In genomic region chr7:27389213-27389612, GRCm38 (mm10) we compare ENCODE assay signal across 28 mouse cellular contexts. TPM values are rescaled to one million over a fixed set of nuclear protein-coding genes. Genes with fewer than 3 reads are reported as not detected.
"Had no signal": no experiment of that assay in that cellular context is flagged by ENCODE, and none has a peak within 500 bp of the region (broad histone marks: within the 10 kb centered on the region; RNA-seq: fewer than 3 reads in every experiment).

No protein-coding gene starts in this region.

- H3K27ac ChIP-seq: kidney, embryonic 15.5 days; limb, embryonic 10.5 days; limb, embryonic 13.5 days; liver, embryonic 12.5 days; liver, embryonic 15.5 days; lung, embryonic 15.5 days; macrophage; midbrain, embryonic 13.5 days; stomach, postnatal 0 days had no signal

- H3K36me3 ChIP-seq: kidney, embryonic 15.5 days; limb, embryonic 10.5 days; limb, embryonic 13.5 days; liver, embryonic 12.5 days; liver, embryonic 15.5 days; lung, embryonic 15.5 days; midbrain, embryonic 13.5 days had no signal

- H3K4me1 ChIP-seq: limb, embryonic 10.5 days; lung, embryonic 15.5 days had no signal

- H3K4me3 ChIP-seq: kidney, embryonic 15.5 days; limb, embryonic 10.5 days; limb, embryonic 13.5 days; liver, embryonic 12.5 days; liver, embryonic 15.5 days; lung, embryonic 15.5 days; midbrain, embryonic 13.5 days had no signal

- H3K9me3 ChIP-seq: kidney, embryonic 15.5 days; limb, embryonic 10.5 days; limb, embryonic 13.5 days; liver, embryonic 12.5 days; liver, embryonic 15.5 days; lung, embryonic 15.5 days; midbrain, embryonic 13.5 days had no signal

- H3K4me2 ChIP-seq: kidney, embryonic 15.5 days; limb, embryonic 13.5 days; liver, embryonic 12.5 days; liver, embryonic 15.5 days; lung, embryonic 15.5 days; midbrain, embryonic 13.5 days had no signal

- DNase-seq: kidney, adult 8-10 months; kidney, postnatal 10 days; kidney, postnatal 36 days; liver; lung, adult 18-20 months; lung, postnatal 14 days; right cerebral cortex, adult 18-20 months; right cerebral cortex, postnatal 14 days; right cerebral cortex, postnatal 4 days; thymus, adult 2 months; thymus, postnatal 14 days; thymus, postnatal 4 days had no signal

- ATAC-seq: liver, embryonic 12.5 days; midbrain, embryonic 13.5 days had no signal

- H3K9ac ChIP-seq: kidney, embryonic 15.5 days; limb, embryonic 13.5 days; liver, embryonic 12.5 days; liver, embryonic 15.5 days; lung, embryonic 15.5 days; midbrain, embryonic 13.5 days had no signal

RNA-seq across cellular contexts. Expression of gene Gm20479, which starts 32.0 kb away (rescaled TPM):
- total RNA-seq: layer of hippocampus, postnatal 25 days; left cerebral cortex, adult 18-20 months; left cerebral cortex, postnatal 25 days; megakaryocyte, adult 5-6 weeks; midbrain, postnatal 0 days had no signal
- polyA plus RNA-seq: limb, embryonic 10.5 days; limb, embryonic 13.5 days; liver, embryonic 12.5 days; macrophage; midbrain, embryonic 13.5 days; midbrain, postnatal 0 days; neural tube, embryonic 11.5 days; neural tube, embryonic 14.5 days; thymus, adult 2 months had no signal

RNA-seq across cellular contexts. Expression of gene Ltbp4, which starts 51.7 kb away (rescaled TPM):
- total RNA-seq: megakaryocyte, adult 5-6 weeks had no signal
- polyA plus RNA-seq: macrophage had no signal
